Mouse (Mus musculus): Measurements from ENCODE around the gene Prr19. TPM values are rescaled to one million over a fixed set of nuclear protein-coding genes. Genes with fewer than 3 reads are reported as not detected.
"Not testable (repeated sequence)": the region's sequence is repeated elsewhere in the genome, so short reads cannot be mapped to it uniquely, and the experiment has no call there.

The Prr19 gene
- polyA plus RNA-seq (2015; fragmentation: Nextera tagmentation; extraction: Ambion mirVana) = 0.93 and 1.6 TPM in 2 replicates

GRCm38 (mm10) chr7:25301063-25301462 is at the start of gene Prr19:
Gene Prr19 (plus strand): TSS chr7:25301411.
- Histone ChIP-seq H3K4me3 (no peak within 1 kb of the TSS), H3K4me1 (peaks cover 28% of the 10 kb centered on the region), H3K36me3 (ENCODE audit: poor library complexity, severe bottlenecking) (peaks cover 1% of the 10 kb centered on the region), H3K9ac (no peak within 1 kb of the TSS), H3K27me3 (no peaks in the 10 kb centered on the region), H3K27ac (no peak within 1 kb of the TSS), H3K4me2 (no peak within 1 kb of the TSS; the same call in 1 of the 2 replicates), H3K9me3 (replicated peaks) (no peaks in the 10 kb centered on the region)
- WGBS = 63% methylated on average over 19 of the region's 19 CpGs
- ATAC-seq = no peak

GRCm38 (mm10) chr7:25251822-25252221 is 49.4 kb upstream of the Prr19 start:
- Histone ChIP-seq H3K4me3 (peak overlapping the region; percentile 85), H3K4me2 (peak overlapping the region; percentile 96), H3K9me3 (replicated peaks) (no peaks in the 10 kb centered on the region), H3K27ac (peak overlapping the region; percentile 72), H3K36me3 (ENCODE audit: poor library complexity, severe bottlenecking) (no peaks in the 10 kb centered on the region), H3K27me3 (no peaks in the 10 kb centered on the region), H3K9ac (peak overlapping the region; percentile 86; the same call in 1 of the 2 replicates), H3K4me1 (peaks cover 38% of the 10 kb centered on the region)
- ATAC-seq = no peak
- 18% methylated on average over 8 of the region's 8 CpGs for WGBS

- no peaks in the 10 kb centered on the region for H3K9me3 ChIP-seq (replicated peaks)
- H3K36me3 ChIP-seq (ENCODE audit: poor library complexity, severe bottlenecking) = no peaks in the 10 kb centered on the region
- no peaks in the 10 kb centered on the region for H3K27me3 ChIP-seq
- WGBS = 81% methylated on average over 1 of the region's 1 CpGs
- H3K4me1 ChIP-seq = peaks cover 4% of the 10 kb centered on the region; the same call in 1 of the 2 replicates
- no peak overlapping the region for H3K9ac ChIP-seq
- no peak overlapping the region for H3K27ac ChIP-seq
- no peak overlapping the region for H3K4me3 ChIP-seq
- no peak overlapping the region for H3K4me2 ChIP-seq
- ATAC-seq = no peak
Measured at GRCm38 (mm10) chr7:25261896-25262295, 39.3 kb upstream of the Prr19 start.

- H3K4me3 ChIP-seq = no peak overlapping the region
- no peaks in the 10 kb centered on the region for H3K36me3 ChIP-seq (ENCODE audit: poor library complexity, severe bottlenecking)
- no peaks in the 10 kb centered on the region for H3K9me3 ChIP-seq (replicated peaks)
- no peak overlapping the region for H3K27ac ChIP-seq
- H3K4me2 ChIP-seq = no peak overlapping the region
- WGBS = 23% methylated on average over 17 of the region's 17 CpGs
- H3K27me3 ChIP-seq = no peaks in the 10 kb centered on the region
- no peak overlapping the region for H3K9ac ChIP-seq
- ATAC-seq = no peak
- H3K4me1 ChIP-seq = peaks cover 12% of the 10 kb centered on the region
Measured at GRCm38 (mm10) chr7:25263968-25264870, 37.0 kb upstream of the Prr19 start.

GRCm38 (mm10) chr7:25265743-25266142 is 35.5 kb upstream of the Prr19 start:
- 92% methylated on average over 5 of the region's 5 CpGs for WGBS
- not testable (repeated sequence) for H3K27me3 ChIP-seq; H3K9ac ChIP-seq; H3K4me3 ChIP-seq; H3K9me3 ChIP-seq (replicated peaks); ATAC-seq; H3K27ac ChIP-seq; H3K4me2 ChIP-seq; H3K36me3 ChIP-seq (ENCODE audit: poor library complexity, severe bottlenecking)
- peaks cover 26% of the 10 kb centered on the region for H3K4me1 ChIP-seq

GRCm38 (mm10) chr7:25266180-25266962 is 34.8 kb upstream of the Prr19 start:
- WGBS = 89% methylated on average over 8 of the region's 8 CpGs

GRCm38 (mm10) chr7:25267301-25267750 is 33.9 kb upstream of the Prr19 start, which contains the start of gene Cic:
Gene Cic (plus strand): TSS chr7:25267704.
- peaks cover 19% of the 10 kb centered on the region for H3K36me3 ChIP-seq (ENCODE audit: poor library complexity, severe bottlenecking)
- peak within 1 kb of the TSS; percentile 78 for H3K27ac ChIP-seq
- no peaks in the 10 kb centered on the region for H3K9me3 ChIP-seq (replicated peaks)
- peak; percentile 84 for ATAC-seq
- no peaks in the 10 kb centered on the region for H3K27me3 ChIP-seq
- H3K9ac ChIP-seq = peak within 1 kb of the TSS; percentile 82
- peak within 1 kb of the TSS; percentile 85 for H3K4me2 ChIP-seq
- under 1% methylated on average over 29 of the region's 29 CpGs for WGBS
- H3K4me3 ChIP-seq = peak within 1 kb of the TSS; percentile 74
- H3K4me1 ChIP-seq = peaks cover 26% of the 10 kb centered on the region

More at GRCm38 (mm10) chr7:25266180-25266962, 34.8 kb upstream of the Prr19 start:
- H3K27ac ChIP-seq = no peak overlapping the region
- peaks cover 26% of the 10 kb centered on the region for H3K4me1 ChIP-seq
- H3K4me3 ChIP-seq = 0 out of 2 replicates have a peak overlapping the region, but pooled peaks have one; percentile 74
- no peak overlapping the region for H3K9ac ChIP-seq
- no peak for ATAC-seq
- H3K27me3 ChIP-seq = no peaks in the 10 kb centered on the region
- H3K4me2 ChIP-seq = peak overlapping the region; percentile 60
- H3K36me3 ChIP-seq (ENCODE audit: poor library complexity, severe bottlenecking) = peaks cover 9% of the 10 kb centered on the region
- no peaks in the 10 kb centered on the region for H3K9me3 ChIP-seq (replicated peaks)

- no peaks in the 10 kb centered on the region for H3K9me3 ChIP-seq (replicated peaks)
- H3K4me3 ChIP-seq = peak overlapping the region; percentile 74
- H3K4me2 ChIP-seq = peak overlapping the region; percentile 85
- peak; percentile 97 for ATAC-seq
- peaks cover 26% of the 10 kb centered on the region for H3K4me1 ChIP-seq
- under 1% methylated on average over 33 of the region's 33 CpGs for WGBS
- H3K27ac ChIP-seq = peak overlapping the region; percentile 78
- H3K9ac ChIP-seq = peak overlapping the region; percentile 82
- H3K36me3 ChIP-seq (ENCODE audit: poor library complexity, severe bottlenecking) = peaks cover 25% of the 10 kb centered on the region
- H3K27me3 ChIP-seq = no peaks in the 10 kb centered on the region
Measured at GRCm38 (mm10) chr7:25267751-25268463, 33.3 kb upstream of the Prr19 start.

GRCm38 (mm10) chr7:25268588-25268987 is 32.6 kb upstream of the Prr19 start:
- WGBS = 5% methylated on average over 7 of the region's 7 CpGs
- Histone ChIP-seq H3K27me3 (no peaks in the 10 kb centered on the region), H3K27ac (peak overlapping the region; percentile 78), H3K9ac (peak overlapping the region; percentile 82), H3K4me1 (peaks cover 31% of the 10 kb centered on the region), H3K36me3 (ENCODE audit: poor library complexity, severe bottlenecking) (peaks cover 31% of the 10 kb centered on the region), H3K9me3 (replicated peaks) (no peaks in the 10 kb centered on the region), H3K4me2 (peak overlapping the region; percentile 85), H3K4me3 (peak overlapping the region; percentile 74)
- no peak for ATAC-seq

GRCm38 (mm10) chr7:25269029-25269428 is 32.2 kb upstream of the Prr19 start:
- no peak for ATAC-seq
- peak overlapping the region; percentile 85 for H3K4me2 ChIP-seq
- 51% methylated on average over 4 of the region's 4 CpGs for WGBS
- H3K9ac ChIP-seq = peak overlapping the region; percentile 82
- H3K36me3 ChIP-seq (ENCODE audit: poor library complexity, severe bottlenecking) = peaks cover 36% of the 10 kb centered on the region
- H3K4me3 ChIP-seq = peak overlapping the region; percentile 74
- no peaks in the 10 kb centered on the region for H3K9me3 ChIP-seq (replicated peaks)
- peaks cover 35% of the 10 kb centered on the region for H3K4me1 ChIP-seq
- peak overlapping the region; percentile 78; the same call in 1 of the 2 replicates for H3K27ac ChIP-seq
- no peaks in the 10 kb centered on the region for H3K27me3 ChIP-seq

GRCm38 (mm10) chr7:25269545-25270271 is 31.5 kb upstream of the Prr19 start:
- H3K36me3 ChIP-seq (ENCODE audit: poor library complexity, severe bottlenecking) = peaks cover 38% of the 10 kb centered on the region
- WGBS = 88% methylated on average over 8 of the region's 8 CpGs
- peaks cover 41% of the 10 kb centered on the region for H3K4me1 ChIP-seq
- peak overlapping the region; percentile 82 for H3K9ac ChIP-seq
- ATAC-seq = no peak
- H3K27me3 ChIP-seq = no peaks in the 10 kb centered on the region
- peak overlapping the region; percentile 74 for H3K4me3 ChIP-seq
- H3K27ac ChIP-seq = no peak overlapping the region
- peak overlapping the region; percentile 85 for H3K4me2 ChIP-seq
- no peaks in the 10 kb centered on the region for H3K9me3 ChIP-seq (replicated peaks)

Measured in forebrain, embryonic 13.5 days (tissue).